Mouse (Mus musculus) small intestine, adult 2 months (tissue): ENCODE data around the gene Lrrc8d.

Source experiments
- CTCF ChIP-seq: fragments of 200-500 bp; IDR thresholded peaks from 2 replicates; pipeline ENCODE4 v1.5.1; 2012; ENCODE audit warnings: low read depth, mild to moderate bottlenecking, control low read depth, inconsistent platforms, low read length, moderate library complexity, mixed read lengths; ENCODE audit not compliant: insufficient replicate concordance, insufficient read length; ENCODE audit errors: extremely low read depth
- POLR2A ChIP-seq: fragments of 200-500 bp; IDR thresholded peaks from 2 replicates; pipeline ENCODE4 v1.6.1; 2012; ENCODE audit warnings: low read depth, mild to moderate bottlenecking, control low read depth, inconsistent platforms, low read length, moderate library complexity

GRCm38 (mm10) chr5:105828050-105828449 lies 128.3 kb downstream of the Lrrc8d start:
- TF ChIP-seq POLR2A (no peak), CTCF (no peak)
